Mouse (Mus musculus): ENCODE measurements around the gene Pld4.

Pld4 gene

DNA sequence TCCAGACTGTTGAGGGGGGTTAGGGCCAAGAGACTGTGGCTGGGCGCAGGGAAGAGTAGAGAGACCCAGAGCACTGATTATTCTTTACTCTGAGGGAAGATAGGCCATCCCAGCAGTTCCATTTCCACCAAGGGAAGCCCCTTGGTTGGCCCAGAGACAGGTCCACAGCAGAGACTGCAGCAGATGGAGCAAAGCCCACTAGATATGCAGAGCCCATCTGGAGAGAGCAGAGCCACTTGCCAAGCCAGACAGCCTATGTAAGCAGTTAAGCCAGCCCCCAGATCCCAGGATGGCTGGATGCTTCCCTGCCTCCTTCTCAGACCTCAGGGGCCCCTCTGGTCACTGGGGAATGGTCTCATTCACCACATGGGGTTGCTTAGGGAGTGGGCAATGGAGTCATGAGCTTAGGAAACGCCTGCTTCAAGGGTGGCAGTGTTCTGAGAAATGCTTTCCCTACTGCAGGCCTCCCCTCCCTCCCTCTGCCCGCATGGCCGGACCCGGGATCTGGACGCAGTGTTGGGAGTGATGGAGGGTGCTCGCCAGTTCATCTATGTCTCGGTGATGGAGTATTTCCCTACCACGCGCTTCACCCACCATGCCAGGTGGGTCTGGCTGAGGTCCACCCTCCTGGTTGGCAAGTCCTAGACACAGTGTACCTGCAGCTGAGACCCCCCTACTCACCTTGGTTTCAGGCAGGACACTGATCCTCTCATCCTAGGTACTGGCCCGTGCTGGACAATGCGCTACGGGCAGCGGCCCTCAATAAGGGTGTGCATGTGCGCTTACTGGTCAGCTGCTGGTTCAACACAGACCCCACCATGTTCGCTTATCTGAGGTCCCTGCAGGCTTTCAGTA lies 6.8 kb downstream of the Pld4 start:
- no peak for DNase-seq (ENCODE audit: low spot score)

GRCm38 (mm10) chr12:112768166-112768565 lies 7.7 kb downstream of the Pld4 start:
- no peak for DNase-seq (ENCODE audit: low spot score)

GRCm38 (mm10) chr12:112769031-112769430 lies 8.6 kb downstream of the Pld4 start:
- no peak for DNase-seq (ENCODE audit: low spot score)

GRCm38 (mm10) chr12:112769751-112770150 lies 9.3 kb downstream of the Pld4 start:
- DNase-seq (ENCODE audit: low spot score), result no peak

- DNase-seq (ENCODE audit: low spot score), result no peak
These were observed 9.9 kb downstream of the Pld4 start for GRCm38 (mm10) chr12:112770396-112770795.

DNA sequence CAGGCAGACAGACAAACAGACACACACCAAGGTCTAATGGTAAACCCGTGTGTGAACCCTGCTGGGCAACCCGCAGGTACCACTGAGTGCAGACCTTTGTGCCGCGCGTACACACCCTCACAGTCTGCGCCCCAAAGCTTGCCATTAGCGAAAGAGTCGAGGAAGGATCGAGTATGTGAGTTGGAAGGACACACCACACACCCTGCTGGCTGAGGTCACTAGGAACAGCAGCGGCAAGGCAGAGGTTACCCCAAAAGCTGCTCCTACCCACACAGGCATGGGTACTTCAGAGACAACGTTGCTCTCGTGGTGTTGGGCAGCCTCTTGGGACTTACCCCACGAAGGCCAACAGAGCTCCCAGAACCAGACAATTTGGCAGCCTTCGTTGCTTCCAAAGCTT lies 11.9 kb downstream of the Pld4 start:
- DNase-seq (ENCODE audit: low spot score), result no peak

GRCm38 (mm10) chr12:112773366-112773765 lies 12.9 kb downstream of the Pld4 start:
- no peak for DNase-seq (ENCODE audit: low spot score)

DNA sequence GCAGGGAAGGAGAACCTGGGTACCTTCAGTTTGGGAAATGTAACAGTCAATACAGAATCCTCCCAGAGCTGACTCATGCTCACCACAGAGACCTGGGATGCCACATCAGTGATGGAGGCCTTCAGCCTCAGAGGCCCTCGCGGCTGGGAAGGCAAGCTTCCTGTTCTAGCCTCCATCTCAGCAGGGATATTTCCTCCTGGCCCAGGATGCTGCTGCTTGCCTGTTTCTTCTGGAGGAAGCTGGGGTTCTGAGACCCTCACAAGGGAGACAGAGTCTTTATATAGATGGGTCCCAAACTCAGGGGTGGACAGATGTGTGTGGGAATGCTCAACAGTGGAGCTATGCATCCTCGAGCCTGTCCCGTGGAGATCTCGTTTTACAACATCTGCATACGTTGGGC lies 13.6 kb downstream of the Pld4 start:
- no peak for DNase-seq (ENCODE audit: low spot score)

DNA sequence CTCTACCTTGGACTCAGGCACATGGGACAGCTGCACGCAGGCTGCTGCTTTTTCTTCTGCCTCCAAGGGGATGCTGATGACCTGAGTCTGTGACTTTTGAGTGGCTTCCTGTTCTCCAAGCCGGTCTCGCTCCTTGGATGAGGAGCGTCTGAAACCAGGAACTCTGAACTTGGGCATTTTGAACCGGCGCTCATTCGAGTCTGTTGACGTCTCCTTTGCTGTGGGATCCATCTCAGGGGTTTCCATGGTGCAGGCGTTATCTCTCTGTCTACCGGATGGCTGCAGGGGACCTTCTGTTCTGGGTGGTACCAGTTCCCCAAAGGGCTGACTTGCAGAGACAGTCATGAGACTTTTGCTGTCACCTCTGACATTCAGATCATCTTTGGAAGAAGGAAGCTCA lies 14.0 kb downstream of the Pld4 start:
- DNase-seq (ENCODE audit: low spot score), result no peak

GRCm38 (mm10) chr12:112791026-112791425 lies 30.6 kb downstream of the Pld4 start:
- DNase-seq (ENCODE audit: low spot score), result no peak

GRCm38 (mm10) chr12:112793601-112794355 lies 33.3 kb downstream of the Pld4 start:
- peak; percentile 76 for DNase-seq (ENCODE audit: low spot score)

DNA sequence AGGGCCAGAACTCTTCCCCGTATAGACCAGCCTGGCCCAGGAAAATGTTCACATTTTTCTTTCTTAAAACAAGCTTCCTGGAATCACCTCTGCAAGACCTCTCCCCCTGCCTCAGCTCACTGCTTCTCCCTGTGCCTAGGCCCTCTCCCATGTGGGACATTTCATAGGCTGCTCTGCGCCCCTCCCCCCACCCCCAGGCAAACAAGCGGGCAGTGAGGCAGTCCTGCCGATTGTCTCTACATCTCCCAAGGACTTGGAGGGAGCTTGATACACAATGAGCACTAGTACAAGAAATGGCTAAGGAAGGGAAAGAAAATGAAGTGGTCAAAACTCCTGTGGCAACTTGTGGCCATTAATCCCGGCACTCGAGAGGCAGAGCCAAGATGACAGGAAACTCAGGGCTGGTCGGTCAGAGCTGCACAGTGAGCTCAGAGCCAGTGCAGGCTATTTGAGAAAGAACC lies 33.9 kb downstream of the Pld4 start:
- no peak for DNase-seq (ENCODE audit: low spot score)

DNA sequence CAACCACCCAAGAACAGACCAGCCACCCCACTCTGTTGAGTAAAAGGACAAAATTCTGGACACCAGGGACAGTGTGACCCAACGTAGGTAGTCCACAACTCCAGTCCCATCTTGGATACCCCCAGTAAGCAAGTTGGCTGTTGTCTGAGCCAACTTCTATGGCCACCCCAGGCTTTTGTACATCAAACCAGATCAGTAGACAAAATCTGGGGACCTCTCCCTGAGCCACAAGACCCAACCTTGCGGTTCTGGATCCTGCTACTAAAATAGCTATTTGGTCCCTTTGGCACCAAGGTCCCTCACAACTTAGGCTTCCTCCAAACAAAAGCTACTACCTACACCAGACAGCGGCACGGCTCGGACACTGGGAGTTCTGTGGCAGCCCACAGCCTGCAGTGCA lies 34.5 kb downstream of the Pld4 start:
- DNase-seq (ENCODE audit: low spot score), result no peak

DNA sequence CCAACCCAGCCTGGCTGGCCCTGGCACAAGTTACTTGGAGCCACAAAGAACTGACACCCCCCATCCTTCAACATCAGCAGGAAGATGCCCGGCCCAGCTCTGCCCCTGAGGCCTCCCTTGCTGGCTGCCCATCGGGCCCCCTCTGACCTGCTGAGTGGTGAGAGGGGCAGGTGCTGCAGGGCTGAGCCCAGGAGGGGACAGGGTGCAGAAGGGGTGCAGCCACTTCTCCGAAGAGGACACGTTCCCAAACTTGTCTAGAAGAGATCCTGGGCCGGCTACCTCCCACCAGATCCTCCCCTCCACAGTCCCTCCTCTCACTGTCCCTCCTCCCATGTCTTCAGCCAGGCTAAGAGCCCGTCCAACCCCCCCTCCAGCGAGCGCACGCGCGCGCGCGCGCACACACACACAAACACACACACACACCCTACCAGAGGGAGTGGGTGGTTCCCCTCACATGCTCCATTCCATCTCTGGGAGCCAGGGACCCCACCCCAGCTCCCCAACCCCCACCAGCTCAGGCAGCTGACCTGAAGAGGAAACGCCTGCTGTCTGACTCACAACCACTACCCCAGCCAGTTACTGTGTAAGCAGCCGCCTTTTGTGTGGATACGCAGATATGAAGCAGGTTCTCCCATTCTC lies 35.1 kb downstream of the Pld4 start:
- peak; percentile 38 for DNase-seq (ENCODE audit: low spot score)

DNA sequence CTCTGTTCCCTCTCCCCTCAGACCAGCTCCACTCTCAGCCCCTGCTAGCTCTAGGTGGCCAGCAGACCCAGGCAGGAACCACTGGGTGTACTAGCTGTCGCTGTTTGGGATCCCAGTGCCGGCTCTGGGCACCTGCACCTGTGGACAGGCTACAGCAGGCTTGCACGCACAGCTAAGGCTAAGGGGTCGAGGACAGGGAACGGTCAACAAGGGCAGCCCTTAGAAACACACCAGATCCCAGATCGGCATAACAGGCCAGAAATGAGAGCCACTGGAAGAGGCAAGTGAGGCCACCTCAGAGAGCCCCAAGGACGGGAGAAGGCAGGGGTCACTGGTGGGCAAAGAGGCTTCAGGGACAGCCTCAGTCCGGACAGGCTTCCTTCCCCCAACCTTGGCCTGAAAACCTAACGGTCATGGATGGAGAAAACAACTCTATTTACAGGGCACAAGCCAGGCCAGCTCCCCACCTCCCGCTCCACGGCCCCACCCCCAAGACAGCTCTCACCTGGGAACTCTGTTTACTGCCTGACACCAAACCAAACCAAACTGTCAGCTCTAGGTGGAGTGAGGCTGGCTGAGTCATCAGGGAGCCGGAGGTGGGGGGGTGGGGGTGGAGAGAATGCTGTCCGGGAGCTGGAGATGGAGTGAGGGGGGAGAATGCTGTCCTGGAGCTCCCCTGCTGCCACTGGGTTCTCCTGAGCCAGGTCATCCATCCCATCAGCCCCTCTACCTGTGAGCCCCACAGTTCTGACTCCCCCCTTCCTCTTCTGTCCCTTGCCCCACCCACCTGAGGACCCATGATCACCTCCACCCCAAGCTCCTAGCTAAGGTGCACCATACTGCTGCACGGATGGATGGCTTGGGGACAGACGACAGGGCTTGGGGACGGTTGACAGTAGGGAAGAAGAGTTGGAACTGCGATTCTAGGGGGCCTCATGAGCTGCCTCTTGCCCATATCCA lies 36.4 kb downstream of the Pld4 start:
- no peak for DNase-seq (ENCODE audit: low spot score)

GRCm38 (mm10) chr12:112797672-112798331 lies 37.3 kb downstream of the Pld4 start:
- DNase-seq (ENCODE audit: low spot score), result no peak

GRCm38 (mm10) chr12:112798332-112798681 lies 37.9 kb downstream of the Pld4 start:
- DNase-seq (ENCODE audit: low spot score), result no peak

DNA sequence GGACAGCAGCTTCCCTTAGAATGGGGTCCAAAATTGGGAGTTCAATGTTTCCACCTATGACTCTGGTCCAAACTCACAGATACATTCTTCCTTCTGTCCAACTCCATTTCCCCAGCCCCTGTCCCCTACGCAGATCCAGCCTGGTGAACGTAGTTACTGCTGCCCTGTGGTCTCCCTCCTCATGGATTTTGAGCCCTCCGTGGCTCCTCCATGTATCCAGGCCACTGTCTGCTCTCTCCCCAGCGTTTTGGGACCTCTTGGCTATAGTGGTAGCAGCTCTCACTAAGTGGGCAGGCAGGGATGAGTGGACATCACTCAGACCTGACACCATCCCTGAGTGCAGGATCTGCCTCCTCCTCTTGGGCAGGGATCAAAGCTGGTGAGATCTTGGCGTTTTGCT lies 38.3 kb downstream of the Pld4 start:
- DNase-seq (ENCODE audit: low spot score), result no peak

DNA sequence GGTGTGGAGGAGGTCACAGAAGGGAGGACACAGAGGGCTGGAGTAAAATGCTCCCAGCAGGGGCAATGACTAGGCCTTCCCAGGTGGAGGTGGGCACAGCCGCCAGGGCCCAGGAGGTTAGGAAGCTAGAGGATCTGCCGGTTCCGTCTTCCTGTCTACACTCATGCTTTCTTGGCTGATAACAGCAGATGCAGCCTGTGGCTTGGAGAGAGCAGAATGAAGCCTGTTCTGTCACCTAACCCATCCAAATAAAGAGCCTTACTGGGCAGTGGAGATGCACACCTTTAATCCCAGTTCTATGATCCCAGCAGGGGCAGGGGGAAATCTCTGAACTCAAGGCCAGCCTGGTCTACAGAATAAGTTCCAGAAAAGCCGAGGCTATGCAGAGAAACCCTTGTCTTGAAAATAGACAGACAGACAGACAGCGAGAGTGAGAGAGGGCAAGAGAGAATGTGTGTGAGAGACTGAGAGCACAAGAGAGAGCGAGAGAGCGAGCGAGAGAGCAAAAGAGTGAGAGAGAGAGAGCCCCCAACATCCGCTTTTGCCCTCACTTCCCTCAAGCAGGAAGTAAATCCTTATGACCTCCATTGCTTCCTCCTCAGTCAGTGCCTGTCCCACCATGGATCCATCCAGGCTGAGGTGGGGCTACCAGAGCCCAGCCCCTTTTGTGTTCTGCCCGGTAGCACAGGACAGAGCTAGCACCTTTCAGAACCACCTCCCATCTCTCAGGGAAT lies 38.9 kb downstream of the Pld4 start:
- no peak for DNase-seq (ENCODE audit: low spot score)

DNA sequence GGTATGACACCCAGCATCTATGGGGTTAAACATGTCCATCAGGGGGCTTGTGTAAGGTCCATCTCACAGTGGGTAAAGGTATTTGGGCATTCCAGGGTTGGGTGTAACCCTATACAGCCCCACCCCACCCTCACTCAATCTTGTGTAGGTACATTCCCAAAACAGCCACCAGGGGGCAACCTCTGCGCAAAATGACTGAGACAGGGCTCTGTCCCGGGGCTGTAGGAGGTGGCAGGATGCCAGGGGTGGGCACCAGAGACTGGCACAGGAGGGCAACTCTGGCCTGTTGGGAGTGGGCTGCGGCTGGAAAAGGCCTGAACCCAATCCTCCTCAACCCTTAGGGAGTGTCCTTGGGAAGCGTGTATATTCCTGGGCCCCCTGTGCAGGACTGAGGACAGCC lies 40.0 kb downstream of the Pld4 start:
- peak; percentile 56 for DNase-seq (ENCODE audit: low spot score)
